Mouse (Mus musculus): ENCODE data around the gene Ahctf1. TPM values are rescaled to one million over a fixed set of nuclear protein-coding genes. Genes with fewer than 3 reads are reported as not detected.

Gene Ahctf1
- polyA plus RNA-seq (2017; shearing (Covaris generic)), result 72.8 TPM

GRCm38 (mm10) chr1:179803513-179804139 is at the start of gene Ahctf1:
Ahctf1 (minus strand) TSS chr1:179803680.

GRCm38 (mm10) chr1:179802610-179803512 is 619 bp downstream of the Ahctf1 start, which contains the start of gene Gm10518:
Gm10518 (plus strand) TSS chr1:179803376.

GRCm38 (mm10) chr1:179745171-179745570 is 58.3 kb downstream of the Ahctf1 start, which contains the start of gene Kif28:
Kif28 (minus strand) TSS chr1:179745271.

Other genes starting within 250 kb of the Ahctf1 start
- gene Sccpdh, start 135.5 kb downstream of the Ahctf1 start, polyA plus RNA-seq (2017; shearing (Covaris generic)), result 0.76 TPM
- not detected for gene Kif28, start 58.4 kb downstream of the Ahctf1 start, polyA plus RNA-seq (2017; shearing (Covaris generic))
- gene Gm10518, start 304 bp downstream of the Ahctf1 start, polyA plus RNA-seq (2017; shearing (Covaris generic)), result 0.45 TPM
- 0.66 TPM for gene Cdc42bpa, start 156.8 kb upstream of the Ahctf1 start, polyA plus RNA-seq (2017; shearing (Covaris generic))

Data from naive thymus-derived CD4-positive, alpha-beta T cell, adult 5 months (primary cell).